Mouse (Mus musculus) right cerebral cortex, adult 2 months (tissue): ENCODE results near the gene Hist1h3i.
"Not testable (repeated sequence)": the region's sequence is repeated elsewhere in the genome, so short reads cannot be mapped to it uniquely, and the experiment has no call there.

ENCODE experiments used
- DNase-seq, 2 experiments: peaks; one replicate each; pipeline ENCODE4 v3.0.0; 2021 to 2022; ENCODE audit warnings: low spot score in 2 of 2

Gene Hist1h3i

GRCm38 (mm10) chr13:21783255-21783617 is at the start of gene Hist1h3i:
Hist1h3i (minus strand) TSS chr13:21783370.
- peak; percentile 58 to 69 for DNase-seq

- peak; percentile 36 to 42 for DNase-seq
Measured at GRCm38 (mm10) chr13:21831418-21832394, 48.5 kb upstream of the Hist1h3i start, which contains the start of gene Hist1h4n. Hist1h4n (minus strand) TSS chr13:21832196.

DNA sequence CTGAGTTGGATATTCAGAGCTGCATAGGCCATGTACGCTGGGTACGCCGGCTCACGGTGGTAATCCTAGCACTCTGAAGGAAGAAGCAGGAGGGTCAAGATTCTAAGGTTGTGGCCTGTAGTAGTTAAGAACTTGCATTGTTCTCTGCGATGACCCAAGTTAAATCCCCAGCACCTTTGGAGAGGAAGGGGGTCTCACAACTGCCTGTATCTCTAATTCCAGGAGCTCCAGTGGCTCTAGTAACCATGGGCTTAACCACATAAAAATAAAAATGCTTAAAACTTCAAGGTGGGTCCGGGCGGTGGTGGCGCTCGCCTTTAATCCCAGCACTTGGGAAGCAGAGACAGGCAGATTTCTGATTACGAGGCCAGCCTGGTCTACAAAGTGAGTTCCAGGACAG is 47.2 kb upstream of the Hist1h3i start:
- DNase-seq, result no peak

DNA sequence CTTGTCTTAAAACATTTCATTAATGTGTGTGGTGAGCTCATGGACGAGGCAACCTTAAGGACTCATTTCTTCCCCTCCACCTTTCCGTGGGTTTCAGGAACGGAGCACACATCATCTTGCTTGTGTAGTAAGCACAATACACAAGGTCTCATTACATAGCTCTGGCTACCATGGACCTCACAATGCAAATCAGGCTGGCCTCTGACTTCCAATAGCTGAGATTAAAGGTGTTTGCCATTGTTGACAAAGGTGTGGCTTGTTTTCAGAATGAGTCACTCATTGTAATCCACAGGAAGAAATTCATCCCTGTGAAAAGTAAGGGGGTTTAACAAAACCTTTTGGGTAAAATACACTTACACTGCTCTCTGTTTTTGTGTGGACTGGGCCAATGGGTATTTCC is 45.3 kb upstream of the Hist1h3i start:
- DNase-seq, result no peak

DNA sequence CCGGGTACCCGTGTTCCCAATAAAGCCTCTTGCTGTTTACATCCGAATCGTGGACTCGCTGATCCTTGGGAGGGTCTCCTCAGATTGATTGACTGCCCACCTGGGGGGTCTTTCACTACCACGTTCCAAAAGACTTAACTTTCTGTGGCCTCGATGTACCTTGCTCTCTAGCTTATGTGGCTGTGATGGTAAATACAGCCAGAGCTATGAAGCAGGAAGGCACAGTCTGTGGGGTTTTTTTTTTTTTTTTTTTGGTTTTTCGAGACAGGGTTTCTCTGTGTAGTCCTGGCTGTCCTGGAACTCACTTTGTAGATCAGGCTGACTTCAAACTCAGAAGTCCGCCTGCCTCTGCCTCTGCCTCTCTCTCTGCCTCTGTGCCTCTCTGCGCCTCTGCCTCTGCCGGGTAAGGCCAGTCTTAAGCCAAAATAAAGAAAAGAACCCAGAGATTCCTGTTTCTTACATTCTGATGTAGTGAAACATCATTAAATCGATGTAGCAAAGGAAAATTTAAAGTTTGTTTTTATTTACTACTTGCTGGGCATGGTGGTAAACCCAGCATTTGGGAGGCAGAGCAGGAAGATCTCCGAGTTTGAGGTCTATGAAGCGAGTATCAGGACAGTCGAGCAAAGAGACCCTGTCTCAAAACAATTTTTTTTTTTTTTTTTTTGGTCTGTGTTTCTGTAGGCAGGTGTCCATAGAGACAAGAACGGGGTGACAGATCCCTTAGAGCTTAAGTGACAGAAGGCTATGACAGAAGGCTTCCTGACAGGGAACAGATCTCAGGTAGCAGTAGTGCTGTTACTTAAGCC is 37.1 kb upstream of the Hist1h3i start:
- DNase-seq, result not testable (repeated sequence)

DNA sequence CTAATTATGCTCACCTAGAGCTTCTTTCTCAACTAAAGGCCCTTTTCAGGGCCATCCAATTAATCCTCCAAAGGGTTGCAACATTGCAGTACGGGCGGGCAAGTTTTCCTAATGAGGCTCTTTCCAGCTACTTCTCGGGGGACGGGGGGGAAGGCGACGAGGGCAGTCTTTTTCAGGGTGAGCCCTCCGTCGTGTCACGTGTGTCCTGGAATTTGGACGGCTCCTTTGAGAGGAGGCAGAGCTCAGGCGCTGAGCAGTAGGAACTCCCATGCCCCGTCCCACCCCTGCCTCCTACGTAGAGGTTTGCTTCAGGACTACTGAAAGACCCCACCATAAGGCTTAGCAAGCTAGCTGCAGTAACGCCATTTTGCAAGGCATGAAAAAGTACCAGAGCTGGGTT is 28.9 kb upstream of the Hist1h3i start:
- not testable (repeated sequence) for DNase-seq

GRCm38 (mm10) chr13:21811539-21811938 is 28.4 kb upstream of the Hist1h3i start, which contains the start of gene Hist1h4m:
Hist1h4m (plus strand) TSS chr13:21811746.
- DNase-seq, result peak; percentile 54 to 56

GRCm38 (mm10) chr13:21811074-21811473 is 27.9 kb upstream of the Hist1h3i start:
- not testable (repeated sequence) for DNase-seq

GRCm38 (mm10) chr13:21810073-21810472 is 26.9 kb upstream of the Hist1h3i start, which contains the start of the genes Hist1h2bq and Hist1h2ao:
Hist1h2bq (minus strand) TSS chr13:21810197.
Hist1h2ao (plus strand) TSS chr13:21810465.
- DNase-seq, result not testable (repeated sequence)

DNA sequence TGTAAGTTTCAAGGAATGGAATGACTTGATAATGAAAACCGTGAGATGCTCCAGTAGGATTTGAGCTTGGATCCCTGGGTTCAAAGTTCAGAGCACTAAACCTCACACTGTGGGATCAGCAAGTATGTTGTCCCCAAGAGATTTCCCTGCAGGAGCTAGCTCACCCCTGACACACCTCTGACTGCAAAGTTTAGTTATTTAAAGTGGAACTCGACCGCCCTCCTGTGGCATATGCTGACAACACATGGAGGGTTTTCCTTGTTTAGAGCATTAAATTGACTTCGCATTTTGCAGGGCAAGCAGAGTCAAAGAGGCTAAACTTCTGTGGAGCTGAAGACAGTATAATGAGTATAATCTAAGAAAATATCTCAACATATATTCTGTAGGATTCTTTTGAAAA is 19.9 kb upstream of the Hist1h3i start:
- not testable (repeated sequence) for DNase-seq

DNA sequence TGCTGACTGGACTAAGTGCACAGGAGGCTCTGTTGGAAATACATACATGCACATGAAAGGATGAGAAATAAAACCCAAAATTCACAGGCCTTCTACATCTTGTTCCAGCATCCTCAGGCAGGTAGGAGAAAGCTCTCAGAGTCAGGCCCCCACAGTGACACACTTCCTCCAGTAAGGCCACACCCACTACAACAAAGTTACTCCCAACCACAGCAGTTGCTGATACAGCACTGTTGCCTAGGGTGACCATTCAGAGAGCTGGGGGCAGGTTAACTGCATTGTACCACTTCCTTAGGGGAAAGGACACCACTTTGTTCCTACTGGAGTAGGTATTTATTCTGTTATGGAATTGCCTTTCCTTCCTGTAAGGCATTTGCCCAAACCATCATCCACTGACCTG is 14.0 kb upstream of the Hist1h3i start:
- not testable (repeated sequence) for DNase-seq

GRCm38 (mm10) chr13:21795584-21795983 is 12.4 kb upstream of the Hist1h3i start:
- no peak for DNase-seq

- DNase-seq, result no peak
Measured at GRCm38 (mm10) chr13:21790601-21791283, 7.6 kb upstream of the Hist1h3i start.

GRCm38 (mm10) chr13:21789925-21790324 is 6.8 kb upstream of the Hist1h3i start:
- no peak for DNase-seq

DNA sequence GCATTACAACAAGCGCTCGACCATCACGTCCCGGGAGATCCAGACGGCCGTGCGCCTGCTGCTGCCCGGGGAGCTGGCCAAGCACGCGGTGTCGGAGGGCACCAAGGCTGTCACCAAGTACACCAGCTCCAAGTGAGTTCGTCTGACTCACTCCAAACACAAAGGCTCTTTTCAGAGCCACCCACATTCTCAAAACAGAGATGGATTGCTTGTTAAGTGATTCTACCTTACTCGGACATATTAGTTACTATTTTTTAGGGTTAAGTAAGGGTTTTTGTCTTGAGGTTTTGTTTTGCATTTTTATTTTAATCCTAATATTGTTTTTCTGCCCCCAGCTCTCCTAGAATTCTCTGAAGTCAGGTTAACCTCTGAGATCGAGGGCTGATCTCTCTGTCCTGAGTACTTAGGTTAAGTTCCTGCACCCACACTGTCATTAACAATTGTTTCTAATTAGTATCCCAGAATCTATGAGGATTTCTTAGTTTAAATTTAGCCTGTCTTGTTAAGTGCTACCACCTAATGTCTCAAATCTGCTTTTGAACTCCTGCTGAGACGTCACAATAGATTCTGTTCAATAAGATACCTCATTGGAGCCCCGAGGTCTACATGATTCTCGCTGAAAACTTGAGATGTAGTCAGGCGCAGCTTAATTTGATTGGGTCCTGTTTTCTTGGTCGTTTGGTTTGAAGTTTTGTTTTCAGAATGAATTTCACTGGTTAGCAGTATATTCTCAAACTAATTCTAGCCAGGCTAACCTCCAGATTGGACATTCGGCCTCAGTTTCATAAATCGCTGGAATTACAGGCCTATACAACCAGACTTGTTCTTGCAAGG is 4.8 kb upstream of the Hist1h3i start:
- no peak for DNase-seq

DNA sequence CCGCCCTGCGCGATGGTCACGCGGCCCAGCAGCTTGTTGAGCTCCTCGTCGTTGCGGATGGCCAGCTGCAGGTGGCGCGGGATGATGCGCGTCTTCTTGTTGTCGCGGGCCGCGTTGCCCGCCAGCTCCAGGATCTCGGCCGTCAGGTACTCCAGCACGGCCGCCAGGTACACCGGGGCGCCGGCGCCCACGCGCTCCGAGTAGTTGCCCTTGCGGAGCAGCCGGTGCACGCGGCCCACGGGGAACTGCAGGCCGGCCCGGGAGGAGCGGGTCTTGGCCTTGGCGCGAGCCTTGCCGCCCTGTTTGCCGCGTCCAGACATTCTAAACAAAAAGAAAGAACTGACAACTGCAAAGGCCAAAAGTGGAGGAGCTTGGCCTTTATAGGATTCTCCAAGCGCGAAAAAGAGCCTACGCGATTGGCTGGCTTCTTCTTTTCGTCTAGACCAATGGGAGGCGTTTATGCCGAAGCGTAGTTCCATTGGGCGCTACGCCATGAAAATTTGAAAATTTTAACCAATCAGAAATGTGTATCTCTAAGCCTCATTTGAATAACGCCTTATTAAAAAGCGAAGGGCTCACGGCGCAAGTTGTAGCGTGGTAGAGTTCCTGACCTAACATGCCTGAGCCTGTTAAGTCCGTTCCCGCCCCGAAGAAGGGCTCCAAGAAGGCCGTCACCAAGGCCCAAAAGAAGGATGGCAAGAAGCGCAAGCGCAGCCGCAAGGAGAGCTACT is 3.9 kb upstream of the Hist1h3i start, which contains the start of the genes Hist1h2an and Hist1h2bp:
Gene Hist1h2an (minus strand): TSS at position 320 of the 731 bp plus-strand sequence.
Gene Hist1h2bp (plus strand): TSS at position 563 of the 731 bp plus-strand sequence.
- peak; percentile 88 to 92 for DNase-seq

- DNase-seq, result no peak
Measured at GRCm38 (mm10) chr13:21786189-21786898, 3.2 kb upstream of the Hist1h3i start.

- no peak for DNase-seq
Measured at GRCm38 (mm10) chr13:21784311-21784710, 1.1 kb upstream of the Hist1h3i start.

- DNase-seq, result no peak
Measured at GRCm38 (mm10) chr13:21783734-21784161, 578 bp upstream of the Hist1h3i start.
